Mouse (Mus musculus) embryo, embryonic 10.5 days (tissue): ENCODE data around the gene Bach1.

ENCODE experiments used
- DNase-seq: peaks from one replicate; pipeline ENCODE4 v3.0.0-alpha.2; 2015; ENCODE audit warnings: low spot score

The Bach1 gene

DNA sequence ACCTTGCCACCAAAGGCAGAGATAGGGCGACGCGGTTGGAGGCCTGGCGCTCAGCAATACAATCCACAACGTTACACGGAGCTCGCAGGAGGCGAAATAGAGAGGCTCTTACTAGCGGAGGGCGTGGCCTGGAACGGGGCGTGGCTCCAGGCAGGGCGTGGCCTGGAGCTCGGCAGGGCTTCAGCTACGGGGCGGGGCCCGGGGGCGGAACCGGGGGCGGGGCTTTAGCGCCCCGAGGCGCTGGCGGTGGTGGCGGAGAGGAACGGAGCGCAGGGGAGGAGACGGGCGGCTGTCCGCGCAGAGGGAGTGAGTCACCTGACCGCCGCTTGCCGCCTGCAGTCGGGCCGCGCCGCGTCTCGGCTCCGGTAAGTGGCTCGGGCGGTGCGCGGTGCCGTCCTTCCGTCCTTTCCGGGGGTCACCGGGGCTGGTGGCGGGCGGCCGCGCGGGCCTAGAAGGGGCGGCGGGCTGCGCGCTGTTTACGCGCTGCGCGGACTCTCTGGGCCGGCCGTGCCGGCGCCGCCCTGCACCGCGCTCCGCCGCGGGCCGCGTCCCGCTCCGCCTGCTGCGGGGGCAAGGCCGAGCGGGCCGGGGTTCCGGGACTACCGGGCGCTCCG is at the start of gene Bach1:
Gene Bach1, plus strand, starts transcription at position 254 of the 614 bp plus-strand sequence.
- DNase-seq = peak; percentile 92

DNA sequence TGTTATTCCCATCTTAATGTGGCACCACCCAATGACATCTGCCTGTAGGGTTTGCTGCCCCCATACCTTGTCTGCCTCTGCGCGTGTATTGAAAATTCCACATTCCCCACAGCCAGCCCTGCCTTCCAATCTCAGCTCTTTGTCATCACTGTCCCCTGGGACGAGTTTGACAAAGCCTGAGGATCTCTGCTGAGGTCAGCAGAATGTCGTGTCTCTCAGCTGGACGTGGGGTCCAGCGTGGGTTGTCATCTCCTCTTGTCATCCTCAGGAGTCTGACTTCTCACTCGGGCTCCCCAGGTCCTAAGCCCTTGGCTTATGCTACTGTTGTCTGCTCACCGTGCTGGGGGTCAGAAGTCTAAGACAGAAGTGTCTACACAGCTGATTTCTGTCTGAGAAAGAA is 46.4 kb upstream of the Bach1 start:
- DNase-seq = no peak

DNA sequence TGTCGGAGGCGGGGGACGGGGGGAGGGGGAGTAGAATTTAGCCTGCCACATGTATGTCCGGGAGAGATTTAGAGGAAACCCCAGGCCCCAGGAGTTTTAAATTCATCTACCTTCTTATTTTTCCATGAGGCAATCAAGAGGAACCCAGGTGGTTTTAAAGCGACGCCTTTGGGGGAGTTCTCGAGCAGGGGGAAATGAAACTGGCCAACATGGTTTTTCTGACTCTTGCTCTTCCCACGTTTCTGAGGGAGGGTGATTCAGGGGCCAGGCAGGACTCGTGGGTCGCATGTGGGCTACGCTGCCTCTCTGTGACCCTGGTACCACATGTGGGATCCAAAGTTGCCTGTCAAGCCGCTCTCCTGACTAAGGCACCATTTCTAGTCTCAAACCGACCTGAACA is 45.8 kb upstream of the Bach1 start:
- no peak for DNase-seq

DNA sequence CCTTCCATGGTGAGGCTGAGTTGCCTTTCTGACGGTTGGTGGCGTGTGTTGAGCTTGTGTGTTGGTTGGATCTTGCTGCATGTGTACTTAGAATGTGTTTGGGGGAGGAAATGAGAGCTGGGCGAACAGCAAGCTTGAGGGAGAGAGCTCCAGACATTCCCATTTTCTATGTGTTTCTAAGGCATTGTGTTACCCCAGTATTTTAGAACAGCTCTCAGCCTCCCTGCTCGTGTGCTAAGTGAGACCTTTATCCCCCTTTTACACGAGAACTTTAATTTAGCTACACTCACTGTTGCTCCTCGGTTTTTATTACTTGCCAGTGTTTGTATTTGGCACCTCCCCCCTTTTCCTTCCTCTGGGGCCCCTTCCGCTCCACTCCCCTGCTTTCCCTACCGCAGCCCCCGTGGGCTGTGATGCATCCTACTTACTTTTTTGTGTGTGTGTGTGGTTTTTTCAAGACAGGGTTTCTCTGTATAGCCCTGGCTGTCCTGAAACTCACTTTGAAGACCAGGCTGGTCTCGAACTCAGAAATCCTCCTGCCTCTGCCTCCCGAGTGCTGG is 44.6 kb upstream of the Bach1 start:
- DNase-seq = no peak

DNA sequence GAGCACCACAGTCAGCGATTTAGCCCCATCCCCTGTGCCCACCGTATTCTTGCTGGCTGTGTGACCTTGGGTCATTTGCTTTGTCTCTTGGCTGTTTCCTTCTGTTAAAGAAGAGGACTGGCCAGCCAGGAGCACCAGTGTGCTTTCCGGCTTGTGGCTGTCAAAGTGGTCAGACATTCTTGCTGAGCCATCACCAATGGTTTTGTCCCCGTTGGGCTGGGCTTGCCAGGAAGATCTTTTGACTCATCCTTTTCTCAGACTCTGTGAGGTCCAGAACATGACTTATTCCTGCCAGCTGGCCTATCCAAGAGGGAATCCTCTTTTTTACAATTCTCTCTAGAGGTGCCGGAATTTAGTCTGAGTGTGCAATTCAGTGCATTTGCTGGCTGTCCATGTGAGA is 43.7 kb upstream of the Bach1 start:
- no peak for DNase-seq

DNA sequence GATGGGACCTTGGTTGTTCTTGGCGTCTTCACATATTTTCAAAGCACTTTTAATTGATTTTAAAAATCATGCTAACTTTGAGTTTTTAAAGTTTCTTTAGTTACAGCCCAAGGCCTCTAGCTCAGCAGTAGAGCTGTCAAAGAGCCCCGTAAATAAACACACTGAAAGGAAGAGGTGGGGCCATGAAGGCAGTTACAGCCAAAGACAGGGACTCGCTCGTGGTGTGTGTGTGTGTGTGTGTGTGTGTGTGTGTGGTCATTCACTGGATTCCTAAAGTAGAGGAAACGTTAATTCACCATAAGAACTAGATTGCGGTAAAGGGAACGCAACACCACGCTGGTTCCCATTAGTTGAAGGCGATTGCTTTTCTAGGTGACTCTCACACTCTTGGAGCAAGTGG is 43.2 kb upstream of the Bach1 start:
- no peak for DNase-seq

DNA sequence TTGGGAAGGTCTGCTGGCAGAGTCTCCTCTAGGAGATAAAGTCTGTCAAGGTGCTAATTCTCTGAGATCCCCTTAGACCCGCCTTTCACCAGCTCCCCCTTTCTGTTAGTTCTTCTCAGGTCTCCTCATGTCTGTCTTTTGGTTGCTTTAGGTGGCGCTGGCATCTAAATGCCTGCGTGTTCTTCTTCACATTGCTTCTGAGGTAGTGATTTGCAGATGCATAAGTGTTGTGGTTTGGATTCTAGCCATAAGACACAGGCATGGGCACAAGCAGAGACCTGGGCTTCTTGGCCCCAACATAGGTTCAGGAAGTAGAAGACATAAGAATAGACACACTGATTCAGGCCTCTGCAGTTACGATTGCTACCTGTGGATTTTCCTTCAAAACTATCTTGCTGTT is 42.0 kb upstream of the Bach1 start:
- DNase-seq = no peak

DNA sequence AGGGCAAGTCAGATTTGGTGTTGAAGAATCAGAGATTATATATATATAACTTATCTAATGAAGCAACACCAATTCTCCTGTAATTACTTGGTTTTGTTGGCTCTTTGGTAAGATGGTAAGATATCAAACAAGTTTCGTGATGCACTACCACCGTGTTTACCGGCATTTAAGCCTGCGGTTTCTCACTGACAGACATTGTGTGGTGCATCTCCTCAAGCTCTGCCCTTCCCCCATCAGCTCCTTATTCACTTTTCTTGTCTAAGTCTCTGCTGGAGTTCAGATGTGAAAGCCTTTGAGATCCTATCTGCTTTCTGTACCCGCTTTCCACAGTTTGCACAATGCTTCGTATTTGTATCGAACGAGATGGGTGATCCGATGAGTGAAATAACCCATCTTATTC is 41.5 kb upstream of the Bach1 start:
- DNase-seq = no peak

DNA sequence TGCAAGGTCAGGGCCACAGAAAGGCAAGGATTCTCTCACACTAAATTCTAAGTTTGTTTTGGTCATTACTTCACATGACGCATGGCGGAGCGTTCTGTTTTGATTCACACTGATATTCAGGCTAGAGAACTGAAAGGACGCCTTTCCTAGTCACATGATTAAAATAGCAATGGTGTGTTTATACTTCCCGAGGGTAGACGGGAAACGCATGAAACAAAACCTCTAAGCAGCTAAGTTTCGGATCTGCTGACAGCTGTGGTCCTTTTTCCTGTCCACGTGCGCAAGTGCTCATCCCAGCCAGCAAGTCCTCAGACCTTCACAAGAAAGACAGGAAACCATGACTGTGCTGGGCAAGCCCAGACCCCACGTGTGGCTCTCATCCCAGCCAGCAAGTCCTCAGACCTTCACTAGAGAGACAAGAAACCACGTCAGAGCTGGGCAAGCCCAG is 37.7 kb upstream of the Bach1 start:
- peak; percentile 21 for DNase-seq

DNA sequence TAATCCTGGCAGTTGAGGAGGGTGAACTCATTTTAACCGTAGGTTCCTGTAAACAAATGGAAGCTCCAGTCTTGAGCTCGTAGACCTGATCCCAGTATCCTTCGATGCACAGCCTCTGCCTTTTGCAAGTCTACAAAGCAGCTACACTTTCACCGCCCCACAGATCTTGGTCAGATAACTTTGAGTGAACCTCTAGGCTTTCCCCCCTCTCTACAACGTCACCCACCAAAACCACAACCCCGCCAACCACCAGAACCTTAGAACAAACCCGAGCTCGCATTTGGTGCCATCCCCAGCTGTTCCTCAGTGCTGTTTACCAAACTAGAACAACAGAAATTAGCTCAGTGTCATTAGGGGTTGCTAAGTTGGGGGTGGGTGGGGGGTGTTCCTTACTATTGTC is 37.1 kb upstream of the Bach1 start:
- no peak for DNase-seq

DNA sequence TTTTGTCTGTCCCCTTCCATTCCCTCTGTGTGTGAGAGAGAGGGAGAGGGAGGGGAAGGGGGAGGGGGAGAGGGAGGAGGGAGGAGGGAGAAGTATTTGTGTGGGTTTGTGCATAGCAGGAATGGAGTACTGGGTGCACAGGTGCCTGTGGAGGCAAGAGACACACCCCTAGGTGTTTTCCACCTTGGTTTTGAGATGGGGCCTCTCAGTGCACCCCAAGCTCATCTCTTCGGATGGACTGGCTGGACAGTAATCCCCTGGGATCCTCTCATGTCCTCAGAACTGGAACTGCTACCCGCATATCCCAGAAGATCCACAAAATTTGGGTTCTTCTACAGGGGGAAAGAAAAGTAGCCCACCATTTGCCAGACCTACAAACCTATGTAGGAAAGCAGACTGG is 36.2 kb upstream of the Bach1 start:
- DNase-seq = no peak

DNA sequence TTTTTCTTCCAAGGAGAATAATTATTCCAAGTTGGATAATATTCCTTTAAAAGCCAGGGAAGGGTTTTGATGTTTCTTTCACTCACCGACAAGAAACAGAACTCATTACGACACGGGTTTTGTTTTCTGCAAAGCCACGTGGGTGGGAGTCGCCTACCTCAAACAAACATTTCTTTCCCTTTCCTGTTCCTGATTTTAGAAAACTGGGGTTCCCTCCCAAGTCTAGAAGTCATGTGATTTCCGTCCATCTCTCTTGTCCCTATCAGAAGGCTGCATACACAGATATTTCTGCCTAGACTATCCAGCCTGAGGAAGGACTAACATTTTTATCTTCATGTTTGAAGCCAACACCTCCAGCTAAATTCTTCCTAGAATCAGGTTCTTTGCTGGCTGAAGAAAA is 34.9 kb upstream of the Bach1 start:
- no peak for DNase-seq

DNA sequence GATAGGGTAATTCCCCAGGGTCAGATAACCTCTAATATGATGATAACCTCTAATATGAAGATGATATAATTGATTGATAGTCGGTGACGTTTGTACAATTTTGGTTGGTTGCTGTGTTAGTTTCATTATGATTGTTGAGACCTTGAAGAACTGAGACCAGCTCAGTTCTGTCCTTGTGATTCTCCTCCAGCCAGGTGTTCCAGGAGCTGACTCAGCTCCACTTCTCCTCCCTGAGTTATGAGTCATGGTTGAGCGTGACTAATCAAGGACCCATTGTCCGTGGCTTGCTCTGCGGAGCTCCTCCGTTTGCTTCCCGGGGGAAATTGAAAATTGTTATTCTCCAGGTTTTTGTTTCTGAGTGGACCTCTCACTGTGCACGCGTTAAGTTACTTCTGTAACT is 33.5 kb upstream of the Bach1 start:
- no peak for DNase-seq

DNA sequence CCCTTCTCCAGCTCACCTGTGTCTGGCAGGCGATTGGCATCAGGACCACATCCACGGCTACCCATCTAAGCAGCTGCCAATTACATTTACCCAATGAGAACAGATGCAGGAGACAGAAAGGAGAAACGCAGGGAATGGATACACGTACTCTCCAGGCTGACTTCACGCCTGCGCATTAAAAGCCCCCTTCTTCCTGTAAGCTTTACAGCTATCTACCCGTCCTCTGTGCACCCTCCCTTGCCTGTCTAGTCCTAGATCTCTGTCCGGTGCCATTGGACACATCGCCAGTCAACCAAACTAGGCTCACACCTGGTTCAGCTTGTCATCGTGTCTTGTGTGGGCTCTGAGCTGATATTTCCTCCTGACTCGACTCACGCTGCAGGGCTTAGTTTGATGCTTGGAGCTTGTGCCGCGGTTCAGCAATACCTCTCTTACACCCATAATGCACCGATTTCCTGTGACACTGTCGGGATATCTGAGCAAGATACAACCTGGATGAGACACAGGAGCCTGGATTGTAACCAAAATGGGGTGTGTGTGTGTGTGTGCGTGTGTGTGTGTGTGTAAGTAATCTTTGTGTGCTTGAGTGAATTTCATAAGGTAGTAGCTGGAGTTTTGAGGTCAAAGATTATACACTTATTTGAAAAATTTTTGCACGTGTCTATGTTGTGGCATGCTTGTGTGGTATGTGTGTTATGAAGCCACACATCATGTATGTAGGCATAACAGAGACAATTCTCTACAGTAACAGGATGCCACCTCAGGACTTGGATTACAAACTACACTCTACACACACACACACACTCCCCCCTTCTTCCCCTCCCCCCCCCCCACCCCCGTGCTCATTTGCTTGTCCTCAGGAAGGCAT is 32.8 kb upstream of the Bach1 start:
- DNase-seq = no peak

DNA sequence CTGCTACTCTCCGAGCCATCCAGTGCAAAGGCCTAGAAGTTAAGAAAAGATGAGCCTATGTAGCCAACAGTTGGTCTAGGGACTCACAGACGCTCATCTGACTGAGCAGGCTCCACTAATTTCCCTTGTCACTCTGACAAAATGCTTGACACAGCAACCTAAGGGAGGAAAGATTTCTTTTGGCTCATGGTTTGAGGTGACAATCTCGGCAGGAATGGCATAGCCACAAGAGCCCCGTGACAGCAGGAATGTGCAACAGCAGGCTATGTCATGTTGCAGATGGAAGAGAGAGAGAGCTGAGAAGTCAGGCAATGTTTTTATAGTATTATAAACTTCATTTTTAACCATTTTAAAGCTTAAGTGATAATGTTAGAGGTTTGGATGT is 32.1 kb upstream of the Bach1 start:
- DNase-seq = no peak

DNA sequence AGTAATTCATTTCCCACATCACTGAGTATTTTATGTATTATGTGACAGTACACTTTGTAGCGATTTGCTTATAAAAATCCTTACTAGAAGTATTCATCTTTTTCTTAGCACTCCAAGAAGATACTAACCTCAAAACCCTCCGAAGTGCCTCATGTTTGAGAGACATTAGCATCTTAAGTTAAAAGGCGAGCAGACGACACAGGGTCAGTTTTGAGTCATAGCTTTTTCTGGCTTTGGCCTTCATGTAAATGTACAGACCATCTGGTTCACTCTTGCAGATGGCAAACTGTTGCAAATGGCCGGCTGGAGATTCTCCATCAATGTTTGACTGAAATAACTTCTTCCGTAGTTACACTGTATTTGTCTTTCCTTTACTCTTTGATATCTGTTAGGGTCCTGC is 30.7 kb upstream of the Bach1 start:
- DNase-seq = no peak

DNA sequence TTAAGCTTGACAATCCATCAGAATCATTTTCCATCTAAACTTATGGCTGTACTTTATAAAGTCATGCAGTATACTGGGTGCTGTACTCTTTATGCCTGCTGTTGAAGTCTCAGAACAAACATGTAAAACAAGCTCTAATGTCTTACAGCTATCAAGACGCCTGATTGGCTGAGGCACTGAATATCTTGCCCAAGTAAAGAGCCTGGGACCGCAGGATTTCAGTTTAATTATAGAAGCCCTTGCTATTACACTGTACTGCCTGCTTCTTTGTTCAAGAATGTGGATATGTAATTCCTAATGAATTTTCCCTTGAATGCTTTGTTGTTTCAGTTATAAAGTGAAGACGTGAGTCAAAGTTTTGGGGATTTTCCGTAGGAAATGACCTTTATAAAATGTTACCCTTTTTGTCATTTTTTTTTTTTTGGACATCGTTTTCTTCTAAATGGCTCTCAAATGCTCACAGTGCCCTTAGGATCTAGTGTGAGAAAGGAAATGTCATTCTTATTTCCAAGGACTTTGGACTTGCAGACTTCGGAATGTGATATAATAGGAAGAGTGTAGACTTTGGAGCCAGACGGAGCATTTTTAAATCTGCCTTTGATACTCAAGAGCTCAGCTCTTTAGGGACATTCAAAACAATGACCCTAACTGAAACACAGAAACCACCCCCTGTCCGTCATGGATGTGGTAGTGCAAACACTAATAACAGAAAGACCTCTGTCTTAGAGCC is 28.5 kb upstream of the Bach1 start:
- DNase-seq = no peak

DNA sequence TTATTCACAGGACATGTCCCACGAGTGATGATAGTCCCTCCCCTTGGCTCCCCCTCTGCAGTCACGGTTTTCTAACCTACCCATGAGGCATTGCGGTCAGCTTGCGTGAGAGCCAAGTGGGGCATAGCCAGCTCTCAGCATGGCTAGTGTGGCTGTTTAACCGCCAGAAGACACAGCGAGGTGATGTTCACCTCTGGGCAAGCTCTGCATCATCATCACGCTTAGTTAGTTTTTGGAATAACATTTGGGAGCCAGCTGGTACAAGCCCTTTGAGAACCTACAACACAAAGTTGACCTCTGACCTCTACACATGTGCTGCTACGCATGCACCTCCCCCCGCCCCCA is 28.0 kb upstream of the Bach1 start:
- no peak for DNase-seq

DNA sequence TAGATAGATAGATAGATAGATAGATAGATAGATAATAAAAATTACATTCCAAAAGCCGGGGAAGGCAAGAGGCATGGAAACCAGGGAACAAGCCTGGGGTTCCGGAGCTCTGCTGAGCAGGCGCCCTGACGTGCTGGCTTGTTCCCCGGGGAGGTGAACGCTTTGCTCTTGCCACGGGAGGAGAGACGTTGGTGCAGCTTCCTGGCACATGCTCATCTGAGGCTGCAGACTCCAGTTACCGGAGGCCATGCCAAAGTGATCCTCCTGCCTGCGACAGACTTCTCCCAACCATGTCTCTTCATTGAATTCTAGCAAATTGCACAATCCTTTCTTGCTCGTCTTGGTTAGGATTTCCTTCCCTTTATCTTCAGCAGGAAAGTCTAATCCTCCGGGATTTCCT is 27.4 kb upstream of the Bach1 start:
- no peak for DNase-seq

DNA sequence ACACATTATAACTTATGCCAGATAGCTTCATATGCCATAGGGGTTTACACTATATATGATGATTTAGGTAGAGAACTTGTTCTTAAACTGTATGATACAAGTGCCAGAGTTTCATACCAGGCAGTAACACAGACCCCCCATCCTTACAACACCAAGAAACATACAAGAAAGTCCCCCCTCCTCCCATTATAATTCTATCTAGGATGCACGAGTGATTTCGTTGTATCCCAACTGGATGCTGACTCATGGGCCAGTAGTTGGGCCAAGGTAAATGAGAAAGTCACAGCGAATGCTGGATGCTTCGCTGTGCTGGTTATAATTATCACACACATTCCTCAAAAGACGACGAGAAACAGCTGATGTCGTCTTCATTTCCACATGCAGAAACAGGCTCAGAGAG is 25.6 kb upstream of the Bach1 start:
- DNase-seq = no peak

DNA sequence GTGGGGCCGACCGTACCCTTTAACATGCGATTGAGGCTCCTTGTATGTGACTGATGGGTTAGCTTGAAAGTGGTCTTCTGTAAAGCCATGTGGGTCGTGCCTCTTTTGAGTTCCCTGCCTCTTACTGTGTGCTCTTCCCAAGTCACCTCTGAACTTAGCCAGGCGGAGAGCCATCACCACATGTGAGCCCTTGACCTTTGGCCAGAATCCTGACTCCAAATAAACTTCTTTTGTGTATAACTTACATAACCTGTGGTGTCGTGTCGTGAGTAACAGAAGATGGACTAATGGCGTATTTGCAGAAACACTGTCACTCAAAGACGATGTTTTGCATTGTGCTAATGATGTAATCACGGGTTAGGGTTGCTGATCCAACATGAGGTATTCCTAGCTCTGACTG is 22.6 kb upstream of the Bach1 start:
- DNase-seq = peak; percentile 24

DNA sequence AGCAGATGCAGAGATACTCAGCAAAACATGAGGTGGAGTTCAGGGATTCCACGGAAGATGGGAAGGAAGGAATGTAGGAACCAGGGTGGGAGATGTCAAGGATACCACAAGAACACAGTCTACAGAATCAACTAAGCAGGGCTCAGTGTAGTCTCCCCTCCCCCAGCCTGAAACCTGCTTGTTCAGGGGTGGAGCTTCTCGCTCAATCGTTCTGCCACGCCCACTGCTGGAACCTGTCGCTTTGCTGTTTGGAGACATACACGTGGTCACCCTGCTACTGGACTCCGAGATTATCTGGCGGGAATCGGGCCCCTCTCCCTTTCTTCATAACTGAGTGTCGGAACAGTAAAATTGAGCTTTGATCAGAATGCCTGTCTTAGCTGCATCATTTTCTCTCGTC is 20.1 kb upstream of the Bach1 start:
- no peak for DNase-seq
